Mouse (Mus musculus) intestine, embryonic 16.5 days (tissue): ENCODE measurements around the gene Slc5a10. TPM values are rescaled to one million over a fixed set of nuclear protein-coding genes. Genes with fewer than 3 reads are reported as not detected.
A peak's percentile ranks its signal among the peaks of the same experiment; 100 is the strongest.

Source experiments
- ATAC-seq: fragments of 200-750 bp; cut with Nextera tagmentation; 2 replicates; pipeline ENCODE4 v1.8.0; 2017; ENCODE audit warnings: moderate TSS enrichment, moderate library complexity
- H3K27ac ChIP-seq: fragments of 300-500 bp; sonication (generic); 2 replicates; pipeline ENCODE4 v1.5.1; 2014; ENCODE audit warnings: mild to moderate bottlenecking, low read length
- H3K27me3 ChIP-seq: fragments of 300-500 bp; sonication (generic); replicated peaks from 2 replicates; pipeline ENCODE4 v1.6.1; 2014; ENCODE audit warnings: low read length, control low read depth, mixed read lengths; ENCODE audit not compliant: control insufficient read depth, insufficient read depth
- H3K36me3 ChIP-seq: fragments of 300-500 bp; sonication (generic); 2 replicates; pipeline ENCODE4 v1.6.1; 2014; ENCODE audit warnings: low read length, control low read depth; ENCODE audit not compliant: control insufficient read depth, insufficient read depth
- H3K4me1 ChIP-seq: fragments of 300-500 bp; sonication (generic); 2 replicates; pipeline ENCODE4 v1.6.1; 2014; ENCODE audit warnings: low read length, control low read depth, mixed read lengths; ENCODE audit not compliant: control insufficient read depth, insufficient read depth
- H3K4me2 ChIP-seq: fragments of 300-500 bp; sonication (generic); 2 replicates; pipeline ENCODE4 v1.6.1; 2014; ENCODE audit warnings: low read depth, low read length, control low read depth
- H3K4me3 ChIP-seq: fragments of 300-500 bp; sonication (generic); 2 replicates; pipeline ENCODE4 v1.5.1; 2014; ENCODE audit warnings: mild to moderate bottlenecking, low read length
- H3K9ac ChIP-seq: fragments of 300-500 bp; sonication (generic); 2 replicates; pipeline ENCODE4 v1.6.1; 2014; ENCODE audit warnings: low read depth, low read length
- H3K9me3 ChIP-seq: fragments of 300-500 bp; sonication (generic); 2 replicates; pipeline ENCODE4 v1.6.1; 2016; ENCODE audit warnings: low read length, control low read depth; ENCODE audit not compliant: control insufficient read depth
- WGBS: fragments of 180-500 bp; shearing (Covaris S2); extraction: QIAGEN DNeasy Blood & Tissue Kit; methylation state at CpG from one replicate; pipeline ENCODE4 v1.1.7; 2014; 5-methylcytosine and 5-hydroxymethylcytosine counted together
- polyA plus RNA-seq: library from polyadenylated mRNA; unstranded; fragments of >200 nt; fragmentation: Nextera tagmentation; extraction: Ambion mirVana; gene quantifications from 2 replicates; pipeline ENCODE4 v1.2.1, GENCODE M21; 2015

The Slc5a10 gene
- polyA plus RNA-seq: 0.07 and 0.11 TPM in 2 replicates

GRCm38 (mm10) chr11:61720636-61721035 lies at the start of gene Slc5a10:
Gene Slc5a10, minus strand, starts transcription at chr11:61720826.
- Histone ChIP-seq H3K9ac (no peak within 1 kb of the TSS), H3K4me1 (no peaks in the 10 kb centered on the region), H3K27ac (no peak within 1 kb of the TSS), H3K27me3 (no peaks in the 10 kb centered on the region), H3K4me2 (no peak within 1 kb of the TSS), H3K9me3 (no peaks in the 10 kb centered on the region), H3K36me3 (no peaks in the 10 kb centered on the region), H3K4me3 (no peak within 1 kb of the TSS)
- no peak for ATAC-seq
- 75% methylated on average over 3 of the region's 3 CpGs for WGBS

GRCm38 (mm10) chr11:61761584-61762407 lies 41.2 kb upstream of the Slc5a10 start, which contains the start of gene Prpsap2:
Gene Prpsap2, minus strand, starts transcription at chr11:61762088.
- WGBS: under 1% methylated on average over 51 of the region's 51 CpGs
- peaks cover 5% of the 10 kb centered on the region; the same call in 1 of the 2 replicates for H3K4me1 ChIP-seq

GRCm38 (mm10) chr11:61760518-61760917 lies 39.9 kb upstream of the Slc5a10 start:
- Histone ChIP-seq H3K9ac (no peak overlapping the region), H3K4me3 (no peak overlapping the region), H3K27ac (no peak overlapping the region), H3K27me3 (no peaks in the 10 kb centered on the region), H3K4me2 (peak overlapping the region; percentile 63), H3K4me1 (peaks cover 5% of the 10 kb centered on the region; the same call in 1 of the 2 replicates), H3K36me3 (no peaks in the 10 kb centered on the region), H3K9me3 (no peaks in the 10 kb centered on the region)
- 71% methylated on average over 5 of the region's 5 CpGs for WGBS
- ATAC-seq: no peak

More at GRCm38 (mm10) chr11:61761584-61762407, 41.2 kb upstream of the Slc5a10 start, which contains the start of gene Prpsap2:
- H3K4me3 ChIP-seq: peak within 1 kb of the TSS; percentile 60
- peak within 1 kb of the TSS; percentile 78 for H3K9ac ChIP-seq
- peak within 1 kb of the TSS; percentile 86 for H3K27ac ChIP-seq
- H3K4me2 ChIP-seq: peak within 1 kb of the TSS; percentile 63
- H3K27me3 ChIP-seq: no peaks in the 10 kb centered on the region
- H3K36me3 ChIP-seq: no peaks in the 10 kb centered on the region
- ATAC-seq: peak; percentile 96
- no peaks in the 10 kb centered on the region for H3K9me3 ChIP-seq

- Histone ChIP-seq H3K27ac (no peak overlapping the region), H3K4me3 (no peak overlapping the region), H3K36me3 (0 out of 2 replicates have a peak, but pooled peaks cover 5% of the 10 kb centered on the region), H3K9me3 (no peaks in the 10 kb centered on the region), H3K4me1 (peaks cover 5% of the 10 kb centered on the region; the same call in 1 of the 2 replicates), H3K27me3 (no peaks in the 10 kb centered on the region), H3K9ac (no peak overlapping the region), H3K4me2 (no peak overlapping the region)
- no peak for ATAC-seq
- 78% methylated on average over 2 of the region's 2 CpGs for WGBS
These were observed 36.5 kb upstream of the Slc5a10 start for GRCm38 (mm10) chr11:61757151-61757550.

GRCm38 (mm10) chr11:61751612-61752011 lies 31.0 kb upstream of the Slc5a10 start:
- Histone ChIP-seq H3K4me1 (no peaks in the 10 kb centered on the region), H3K9me3 (no peaks in the 10 kb centered on the region), H3K4me3 (no peak overlapping the region), H3K4me2 (no peak overlapping the region), H3K36me3 (peaks cover 7% of the 10 kb centered on the region; the same call in 1 of the 2 replicates), H3K9ac (no peak overlapping the region), H3K27me3 (no peaks in the 10 kb centered on the region), H3K27ac (no peak overlapping the region)
- 81% methylated on average over 5 of the region's 5 CpGs for WGBS
- ATAC-seq: no peak

- H3K9ac ChIP-seq: no peak overlapping the region
- H3K4me3 ChIP-seq: no peak overlapping the region
- peaks cover 1% of the 10 kb centered on the region; the same call in 1 of the 2 replicates for H3K36me3 ChIP-seq
- H3K9me3 ChIP-seq: no peaks in the 10 kb centered on the region
- no peaks in the 10 kb centered on the region for H3K4me1 ChIP-seq
- ATAC-seq: no peak
- WGBS: 51% methylated on average over 3 of the region's 3 CpGs
- no peaks in the 10 kb centered on the region for H3K27me3 ChIP-seq
- no peak overlapping the region for H3K4me2 ChIP-seq
- H3K27ac ChIP-seq: no peak overlapping the region
These were observed 26.5 kb upstream of the Slc5a10 start for GRCm38 (mm10) chr11:61747161-61747560.

GRCm38 (mm10) chr11:61745781-61746180 lies 25.2 kb upstream of the Slc5a10 start:
- Histone ChIP-seq H3K4me2 (no peak overlapping the region), H3K4me1 (no peaks in the 10 kb centered on the region), H3K36me3 (no peaks in the 10 kb centered on the region; the same call in 1 of the 2 replicates), H3K4me3 (no peak overlapping the region), H3K27ac (no peak overlapping the region), H3K9me3 (no peaks in the 10 kb centered on the region), H3K9ac (no peak overlapping the region), H3K27me3 (no peaks in the 10 kb centered on the region)
- ATAC-seq: no peak
- WGBS: 92% methylated on average over 9 of the region's 9 CpGs

GRCm38 (mm10) chr11:61744460-61744859 lies 23.8 kb upstream of the Slc5a10 start:
- Histone ChIP-seq H3K4me1 (no peaks in the 10 kb centered on the region), H3K27me3 (no peaks in the 10 kb centered on the region), H3K27ac (no peak overlapping the region), H3K4me2 (no peak overlapping the region), H3K9ac (no peak overlapping the region), H3K36me3 (0 out of 2 replicates have a peak, but pooled peaks cover 7% of the 10 kb centered on the region), H3K4me3 (no peak overlapping the region), H3K9me3 (no peaks in the 10 kb centered on the region)
- WGBS: 72% methylated on average over 3 of the region's 3 CpGs
- no peak for ATAC-seq

GRCm38 (mm10) chr11:61743768-61744167 lies 23.1 kb upstream of the Slc5a10 start:
- no peak for ATAC-seq
- H3K9me3 ChIP-seq: no peaks in the 10 kb centered on the region
- 0 out of 2 replicates have a peak, but pooled peaks cover 7% of the 10 kb centered on the region for H3K36me3 ChIP-seq
- no peak overlapping the region for H3K9ac ChIP-seq
- H3K27me3 ChIP-seq: no peaks in the 10 kb centered on the region
- no peak overlapping the region for H3K27ac ChIP-seq
- WGBS: 89% methylated on average over 3 of the region's 3 CpGs
- no peak overlapping the region for H3K4me2 ChIP-seq
- no peaks in the 10 kb centered on the region for H3K4me1 ChIP-seq
- H3K4me3 ChIP-seq: no peak overlapping the region
